Mouse (Mus musculus) thymus, adult 2 months (tissue): ENCODE results near the gene Acot7.

Source experiments
- CTCF ChIP-seq: fragments of 200-500 bp; IDR thresholded peaks from 2 replicates; pipeline ENCODE4 v1.5.1; 2012; ENCODE audit warnings: mild to moderate bottlenecking, control low read depth, low read length, moderate library complexity, borderline replicate concordance; ENCODE audit not compliant: control insufficient read depth, poor library complexity, insufficient read depth; ENCODE audit errors: extremely low read depth
- POLR2A ChIP-seq: fragments of 200-500 bp; IDR thresholded peaks from 2 replicates; pipeline ENCODE4 v1.6.1; 2012; ENCODE audit warnings: mild to moderate bottlenecking, low read length, control low read depth, moderate library complexity; ENCODE audit not compliant: control insufficient read depth, poor library complexity, insufficient read depth; ENCODE audit errors: extremely low read depth

- no peak for TF ChIP-seq CTCF
- TF ChIP-seq POLR2A, result no peak
Measured at GRCm38 (mm10) chr4:152219591-152219990, 41.7 kb downstream of the Acot7 start.
